Mouse (Mus musculus) heart, postnatal 0 days (tissue): ENCODE results near the gene Arhgap24.

Experiments
- CTCF ChIP-seq: IDR thresholded peaks from 2 replicates; pipeline ENCODE4 v1.5.1; 2016; ENCODE audit warnings: antibody characterized with exemption, control low read depth, low read depth
- EP300 ChIP-seq: IDR thresholded peaks from 2 replicates; pipeline ENCODE4 v1.6.1; 2016; ENCODE audit warnings: antibody characterized with exemption, low read depth

- TF ChIP-seq CTCF (no peak), EP300 (no peak)
These were observed 177.9 kb downstream of the Arhgap24 start for GRCm38 (mm10) chr5:102659061-102659460.
